Mouse (Mus musculus) cerebellum, adult 2 months (tissue): ENCODE measurements at regions not wholly inside any gene's neighbourhood (a gene's known extent, or its start where the extent isn't known, plus 50 kb on each side); places are given as distances from the start of the nearest gene placed in this dataset.

Source experiments
- CTCF ChIP-seq: fragments of 200-500 bp; IDR thresholded peaks from 2 replicates; pipeline ENCODE4 v1.5.1; 2011; ENCODE audit warnings: low read depth, mild to moderate bottlenecking, control low read depth, low read length, moderate library complexity, borderline replicate concordance; ENCODE audit not compliant: insufficient read depth
- POLR2A ChIP-seq: fragments of 200-500 bp; IDR thresholded peaks from 2 replicates; pipeline ENCODE4 v1.6.1; 2011; ENCODE audit warnings: low read length, control low read depth, borderline replicate concordance; ENCODE audit not compliant: insufficient read depth

- no peak for TF ChIP-seq CTCF
- no peak for TF ChIP-seq POLR2A
These were observed 86.8 kb upstream of the Rxfp2 start for GRCm38 (mm10) chr5:149931574-149932161.
